Mouse (Mus musculus): ENCODE data around the gene Tubb4b.
A peak's percentile ranks its signal among the peaks of the same experiment; 100 is the strongest.

Gene Tubb4b

GRCm38 (mm10) chr2:25185625-25186574 lies 38.6 kb downstream of the Tubb4b start:
- peak; percentile 68 to 72 for DNase-seq

GRCm38 (mm10) chr2:25184496-25184895 lies 40.0 kb downstream of the Tubb4b start:
- DNase-seq, result no peak

GRCm38 (mm10) chr2:25183336-25183735 lies 41.2 kb downstream of the Tubb4b start:
- DNase-seq, result no peak

GRCm38 (mm10) chr2:25182664-25183063 lies 41.8 kb downstream of the Tubb4b start:
- peak in 1 of 2 experiments; percentile 38 for DNase-seq

- no peak for DNase-seq
Observed at GRCm38 (mm10) chr2:25181891-25182397, 42.6 kb downstream of the Tubb4b start.

- peak; percentile 63 for DNase-seq
Observed at GRCm38 (mm10) chr2:25180973-25181890, 43.3 kb downstream of the Tubb4b start.

GRCm38 (mm10) chr2:25180478-25180903 lies 44.0 kb downstream of the Tubb4b start, which contains the start of gene Nrarp:
Gene Nrarp (plus strand): TSS chr2:25180758.
- DNase-seq, result peak; percentile 96 to 97

GRCm38 (mm10) chr2:25179566-25180217 lies 44.8 kb downstream of the Tubb4b start:
- DNase-seq, result no peak

- DNase-seq, result peak in 1 of 2 experiments; percentile 35
Observed at GRCm38 (mm10) chr2:25178285-25178972, 46.1 kb downstream of the Tubb4b start.

- DNase-seq, result peak; percentile 72 to 81
Observed at GRCm38 (mm10) chr2:25177685-25178084, 46.8 kb downstream of the Tubb4b start.

GRCm38 (mm10) chr2:25177076-25177475 lies 47.4 kb downstream of the Tubb4b start:
- no peak for DNase-seq

- DNase-seq, result peak; percentile 70 to 71
Observed at GRCm38 (mm10) chr2:25176573-25176972, 47.9 kb downstream of the Tubb4b start.

- DNase-seq, result no peak
Observed at GRCm38 (mm10) chr2:25175690-25176078, 48.8 kb downstream of the Tubb4b start.

- no peak for DNase-seq
Observed at GRCm38 (mm10) chr2:25174866-25175689, 49.4 kb downstream of the Tubb4b start.

GRCm38 (mm10) chr2:25173821-25174220 lies 50.7 kb downstream of the Tubb4b start:
- no peak for DNase-seq

GRCm38 (mm10) chr2:25172629-25173028 lies 51.9 kb downstream of the Tubb4b start:
- peak; percentile 81 to 86 for DNase-seq
